In genomic region chr6:70996123-70996723, GRCm38 (mm10) we compare ENCODE assay signal across 29 mouse cellular contexts. TPM values are rescaled to one million over a fixed set of nuclear protein-coding genes. Genes with fewer than 3 reads are reported as not detected.
"Had no signal": no experiment of that assay in that cellular context is flagged by ENCODE, and none has a peak within 500 bp of the region (broad histone marks: within the 10 kb centered on the region; RNA-seq: fewer than 3 reads in every experiment).

No protein-coding gene starts in this region.

- H3K9me3 ChIP-seq: kidney, embryonic 15.5 days; limb, embryonic 12.5 days; limb, embryonic 15.5 days; liver, embryonic 15.5 days; lung, embryonic 15.5 days; midbrain, embryonic 10.5 days; midbrain, embryonic 13.5 days; neural tube, embryonic 13.5 days; stomach, embryonic 15.5 days had no signal

- H3K9ac ChIP-seq: kidney, embryonic 15.5 days; limb, embryonic 12.5 days; limb, embryonic 15.5 days; liver, embryonic 15.5 days; lung, embryonic 15.5 days; midbrain, embryonic 13.5 days; neural tube, embryonic 13.5 days; stomach, embryonic 15.5 days had no signal

- H3K4me3 ChIP-seq: kidney, embryonic 15.5 days; limb, embryonic 12.5 days; limb, embryonic 15.5 days; liver, embryonic 15.5 days; lung, embryonic 15.5 days; megakaryocyte, embryonic 14.5 days; midbrain, embryonic 10.5 days; midbrain, embryonic 13.5 days; myocyte; neural tube, embryonic 13.5 days; stomach, embryonic 15.5 days had no signal

- H3K4me2 ChIP-seq: kidney, embryonic 15.5 days; limb, embryonic 12.5 days; limb, embryonic 15.5 days; liver, embryonic 11.5 days; liver, embryonic 15.5 days; lung, embryonic 15.5 days; midbrain, embryonic 13.5 days; neural tube, embryonic 13.5 days; stomach, embryonic 15.5 days had no signal

- H3K4me1 ChIP-seq: kidney, embryonic 15.5 days; limb, embryonic 12.5 days; limb, embryonic 15.5 days; liver, embryonic 15.5 days; lung, embryonic 15.5 days; megakaryocyte, embryonic 14.5 days; midbrain, embryonic 10.5 days; midbrain, embryonic 13.5 days; neural tube, embryonic 13.5 days; stomach, embryonic 15.5 days had no signal

- DNase-seq: kidney, adult 8-10 months; kidney, postnatal 10 days; kidney, postnatal 36 days; lung, adult 18-20 months; lung, postnatal 10 days; lung, postnatal 36 days; right cerebral cortex, postnatal 25 days; spleen, adult 18-20 months; thymus, postnatal 25 days had no signal

- H3K27ac ChIP-seq: kidney, embryonic 15.5 days; limb, embryonic 12.5 days; limb, embryonic 15.5 days; liver, embryonic 15.5 days; lung, embryonic 15.5 days; midbrain, embryonic 10.5 days; midbrain, embryonic 13.5 days; neural tube, embryonic 13.5 days; stomach, embryonic 15.5 days had no signal

- H3K36me3 ChIP-seq: kidney, embryonic 15.5 days; limb, embryonic 12.5 days; limb, embryonic 15.5 days; liver, embryonic 15.5 days; lung, embryonic 15.5 days; midbrain, embryonic 10.5 days; midbrain, embryonic 13.5 days; neural tube, embryonic 13.5 days; stomach, embryonic 15.5 days had no signal

- ATAC-seq: intestine, postnatal 0 days; midbrain, embryonic 13.5 days; midbrain, embryonic 16.5 days had no signal

- H3K27me3 ChIP-seq: kidney, embryonic 15.5 days; limb, embryonic 15.5 days; liver, embryonic 15.5 days; lung, embryonic 15.5 days; megakaryocyte, embryonic 14.5 days; midbrain, embryonic 13.5 days; neural tube, embryonic 13.5 days; stomach, embryonic 15.5 days had no signal

RNA-seq across cellular contexts. Expression of gene Foxi3, which starts 39.9 kb away (rescaled TPM):
- total RNA-seq: layer of hippocampus, postnatal 25 days; left cerebral cortex, adult 18-20 months; left cerebral cortex, postnatal 36 days; monocyte, adult 5-6 weeks; neutrophil, adult 5-6 weeks had no signal
- polyA plus RNA-seq: intestine, postnatal 0 days; kidney, embryonic 15.5 days; limb, embryonic 12.5 days; liver, embryonic 11.5 days; liver, embryonic 15.5 days; lung, embryonic 15.5 days; midbrain, embryonic 13.5 days; midbrain, embryonic 16.5 days; myocyte; neural tube, embryonic 13.5 days; stomach, embryonic 15.5 days; thymus, postnatal 0 days had no signal
